In the genomic region with DNA sequence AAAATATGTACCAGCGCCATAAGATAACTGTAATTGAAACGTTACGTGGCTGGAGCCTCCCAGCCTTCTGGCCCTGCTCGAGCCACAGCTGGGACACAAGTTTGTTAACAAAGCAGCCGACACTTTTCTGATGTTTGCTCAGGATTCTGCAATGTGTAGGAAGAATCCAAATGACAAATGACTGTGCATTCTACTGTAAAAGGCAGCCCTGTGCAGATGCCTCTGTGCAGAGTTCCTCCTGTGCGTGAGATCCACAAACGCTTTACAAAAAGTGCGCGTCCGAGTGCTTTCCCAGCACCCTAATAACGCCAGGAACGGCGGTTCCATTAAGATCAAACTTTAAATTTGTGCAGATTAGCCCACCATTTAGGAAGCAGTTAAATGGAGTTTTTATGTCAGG, we compare ENCODE assay signal across 16 mouse cellular contexts.
DNase-seq lines count a peak whose midpoint lies in the region; ATAC-seq and TF ChIP-seq lines count a peak whose summit lies in the region.
"Had no signal": no experiment of that assay in that cellular context is flagged by ENCODE, and none has a peak within 500 bp of the region (broad histone marks: within the 10 kb centered on the region; RNA-seq: fewer than 3 reads in every experiment).

No protein-coding gene starts in this region.

- H3K9me3 ChIP-seq in embryonic facial prominence, embryonic 11.5 days (replicated peaks; ENCODE audit: control insufficient read depth, low read length), result no peaks in the 10 kb centered on the region
- H3K9me3 ChIP-seq in embryonic facial prominence, embryonic 10.5 days, result no peaks in the 10 kb centered on the region
- H3K9me3 ChIP-seq in neural tube, embryonic 13.5 days, result no peaks in the 10 kb centered on the region
- H3K9me3 ChIP-seq in midbrain, embryonic 10.5 days (replicated peaks), result no peaks in the 10 kb centered on the region
- H3K9me3 ChIP-seq: liver, embryonic 15.5 days had no signal

- H3K4me1 ChIP-seq in embryonic facial prominence, embryonic 11.5 days (ENCODE audit: control insufficient read depth, insufficient read depth, low read length), result 0 out of 2 replicates have a peak, but pooled peaks cover 2% of the 10 kb centered on the region
- peaks cover 20% of the 10 kb centered on the region for H3K4me1 ChIP-seq in embryonic facial prominence, embryonic 10.5 days
- peaks cover 38% of the 10 kb centered on the region for H3K4me1 ChIP-seq in neural tube, embryonic 13.5 days (replicated peaks)
- peaks cover 17% of the 10 kb centered on the region for H3K4me1 ChIP-seq in midbrain, embryonic 10.5 days
- no peaks in the 10 kb centered on the region for H3K4me1 ChIP-seq in cerebellum, adult 2 months (ENCODE audit: control insufficient read depth, insufficient read depth, low read length)
- H3K4me1 ChIP-seq: liver, embryonic 15.5 days had no signal

- no peak overlapping the region for H3K27ac ChIP-seq in embryonic facial prominence, embryonic 11.5 days (replicated peaks; ENCODE audit: low read depth, low read length)
- no peak overlapping the region for H3K27ac ChIP-seq in embryonic facial prominence, embryonic 10.5 days (replicated peaks)
- peak overlapping the region; percentile 56 for H3K27ac ChIP-seq in neural tube, embryonic 13.5 days (replicated peaks)
- H3K27ac ChIP-seq in midbrain, embryonic 10.5 days (replicated peaks), result 0 out of 2 replicates have a peak overlapping the region, but pooled peaks have one; percentile 53
- no peak overlapping the region for H3K27ac ChIP-seq in cerebellum, adult 2 months (ENCODE audit: insufficient read depth, low read length)
- H3K27ac ChIP-seq: liver, embryonic 15.5 days; macrophage had no signal

- no peaks in the 10 kb centered on the region for H3K27me3 ChIP-seq in embryonic facial prominence, embryonic 11.5 days (ENCODE audit: control insufficient read depth, insufficient read depth, low read length)
- no peaks in the 10 kb centered on the region for H3K27me3 ChIP-seq in embryonic facial prominence, embryonic 10.5 days (replicated peaks; ENCODE audit: low read depth, poor library complexity, severe bottlenecking)
- H3K27me3 ChIP-seq in neural tube, embryonic 13.5 days, result no peaks in the 10 kb centered on the region
- H3K27me3 ChIP-seq in midbrain, embryonic 10.5 days (ENCODE audit: low read depth, poor library complexity, severe bottlenecking), result no peaks in the 10 kb centered on the region
- no peaks in the 10 kb centered on the region; the same call in 1 of the 2 replicates for H3K27me3 ChIP-seq in cerebellum, adult 2 months (ENCODE audit: control insufficient read depth, insufficient read depth, low read length)
- H3K27me3 ChIP-seq: CH12.LX; liver, embryonic 15.5 days had no signal

- peak; percentile 33 for DNase-seq in embryonic facial prominence, embryonic 11.5 days (ENCODE audit: low spot score)
- DNase-seq in embryonic facial prominence, embryonic 10.5 days (ENCODE audit: low spot score), result no peak
- DNase-seq in neural tube, embryonic 10.5 days (ENCODE audit: extremely low spot score, low spot score), result no peak
- DNase-seq in midbrain, embryonic 10.5 days (ENCODE audit: low spot score), result no peak
- no peak for DNase-seq in cerebellum, adult 2 months
- no peak for DNase-seq in layer of hippocampus, adult 9-11 months
- DNase-seq in kidney, postnatal 36 days, result no peak
- DNase-seq: cerebellum, adult 11-12 months; gastrocnemius, postnatal 10 days; kidney, adult 9 months had no signal

- no peak for ATAC-seq in embryonic facial prominence, embryonic 11.5 days (replicated peaks; ENCODE audit: insufficient number of reproducible peaks, low FRiP score, low TSS enrichment, low read depth)
- no peak for ATAC-seq in neural tube, embryonic 13.5 days (ENCODE audit: low read depth)

- no peak for TF ChIP-seq CTCF in cerebellum, adult 2 months (IDR thresholded peaks at IDR 0.05; ENCODE audit: borderline replicate concordance, insufficient read depth, low read depth, low read length)

- H3K4me2 ChIP-seq in embryonic facial prominence, embryonic 11.5 days (ENCODE audit: low read depth, low read length), result no peak overlapping the region
- H3K4me2 ChIP-seq in neural tube, embryonic 13.5 days, result peak overlapping the region; percentile 27
- H3K4me2 ChIP-seq: heart, embryonic 11.5 days; liver, embryonic 15.5 days had no signal

- TF ChIP-seq POLR2A in cerebellum, adult 2 months (IDR thresholded peaks at IDR 0.05; ENCODE audit: borderline replicate concordance, insufficient read depth, low read length), result no peak

- no peak overlapping the region for H3K9ac ChIP-seq in embryonic facial prominence, embryonic 11.5 days (replicated peaks; ENCODE audit: low read length)
- no peak overlapping the region for H3K9ac ChIP-seq in neural tube, embryonic 13.5 days
- H3K9ac ChIP-seq: liver, embryonic 15.5 days had no signal

- no peak overlapping the region for H3K4me3 ChIP-seq in embryonic facial prominence, embryonic 11.5 days (ENCODE audit: low read depth, low read length)
- H3K4me3 ChIP-seq in embryonic facial prominence, embryonic 10.5 days, result no peak overlapping the region
- H3K4me3 ChIP-seq in neural tube, embryonic 13.5 days, result no peak overlapping the region
- H3K4me3 ChIP-seq in midbrain, embryonic 10.5 days, result no peak overlapping the region
- no peak overlapping the region for H3K4me3 ChIP-seq in cerebellum, adult 2 months (replicated peaks; ENCODE audit: insufficient read depth, low read depth, low read length)
- H3K4me3 ChIP-seq: erythroblast, embryonic 14.5 days; liver, embryonic 15.5 days had no signal

- no peaks in the 10 kb centered on the region for H3K36me3 ChIP-seq in embryonic facial prominence, embryonic 11.5 days (replicated peaks; ENCODE audit: control insufficient read depth, insufficient read depth, low read depth, low read length)
- H3K36me3 ChIP-seq in embryonic facial prominence, embryonic 10.5 days (replicated peaks), result no peaks in the 10 kb centered on the region
- no peaks in the 10 kb centered on the region for H3K36me3 ChIP-seq in neural tube, embryonic 13.5 days
- no peaks in the 10 kb centered on the region for H3K36me3 ChIP-seq in midbrain, embryonic 10.5 days
- H3K36me3 ChIP-seq: liver, embryonic 15.5 days had no signal

- WGBS in embryonic facial prominence, embryonic 11.5 days, result 60% methylated on average over 13 of the region's 13 CpGs
- 70% methylated on average over 13 of the region's 13 CpGs for WGBS in embryonic facial prominence, embryonic 10.5 days
- WGBS in neural tube, embryonic 13.5 days, result 37% methylated on average over 13 of the region's 13 CpGs
- 64% methylated on average over 13 of the region's 13 CpGs for WGBS in midbrain, embryonic 10.5 days
- WGBS in cerebellum, adult 2 months, result 62% methylated on average over 13 of the region's 13 CpGs

Comparison
In these comparisons a context has a peak if more than half of its experiments do, and no peak if none do; other contexts are left out.
1. H3K27ac ChIP-seq: peak in neural tube, embryonic 13.5 days (single experiment) and midbrain, embryonic 10.5 days (single experiment); none in embryonic facial prominence, embryonic 11.5 days (single experiment), embryonic facial prominence, embryonic 10.5 days (single experiment) and cerebellum, adult 2 months (single experiment).